Mouse (Mus musculus): ENCODE data around the gene Rab32. TPM values are rescaled to one million over a fixed set of nuclear protein-coding genes. Genes with fewer than 3 reads are reported as not detected.

Rab32 gene
- 1 to 10 TPM; 3.8 to 3.9 TPM for total RNA-seq (2021)
- long read RNA-seq, partial matches to known transcripts: 0 of 2 reads
- long read RNA-seq, other reads (novel, unspliced or antisense): 2 of 2 reads

- DNase-seq (ENCODE audit: low spot score in 2 of 2): peak; percentile 80 to 91
Observed at GRCm38 (mm10) chr10:10557570-10558336, at the start of gene Rab32. TSS of gene Rab32 (minus strand) at chr10:10558265.

- DNase-seq (ENCODE audit: low spot score in 2 of 2): no peak
Observed at GRCm38 (mm10) chr10:10600771-10601170, 42.7 kb upstream of the Rab32 start.

- peak in 1 of 2 experiments; percentile 37 for DNase-seq (ENCODE audit: low spot score in 2 of 2)
Observed at GRCm38 (mm10) chr10:10597495-10597894, 39.4 kb upstream of the Rab32 start.

GRCm38 (mm10) chr10:10580811-10581210, 22.7 kb upstream of the Rab32 start:
- no peak for DNase-seq (ENCODE audit: low spot score in 2 of 2)

GRCm38 (mm10) chr10:10579821-10580220, 21.8 kb upstream of the Rab32 start:
- no peak for DNase-seq (ENCODE audit: low spot score in 2 of 2)

- DNase-seq (ENCODE audit: low spot score in 2 of 2): no peak
Observed at GRCm38 (mm10) chr10:10558337-10558711, 259 bp upstream of the Rab32 start.

- DNase-seq (ENCODE audit: low spot score in 2 of 2): no peak
Observed at GRCm38 (mm10) chr10:10557085-10557484, 980 bp downstream of the Rab32 start.

GRCm38 (mm10) chr10:10555676-10556075, 2.4 kb downstream of the Rab32 start:
- DNase-seq (ENCODE audit: low spot score in 2 of 2): no peak

GRCm38 (mm10) chr10:10555221-10555620, 2.8 kb downstream of the Rab32 start:
- DNase-seq (ENCODE audit: low spot score in 2 of 2): peak in 1 of 2 experiments; percentile 67

- no peak for DNase-seq (ENCODE audit: low spot score in 2 of 2)
Observed at GRCm38 (mm10) chr10:10550134-10550533, 7.9 kb downstream of the Rab32 start.

GRCm38 (mm10) chr10:10546623-10547022, 11.4 kb downstream of the Rab32 start:
- peak in 1 of 2 experiments; percentile 57 for DNase-seq (ENCODE audit: low spot score in 2 of 2)

- DNase-seq (ENCODE audit: low spot score in 2 of 2): no peak
Observed at GRCm38 (mm10) chr10:10544955-10545354, 13.1 kb downstream of the Rab32 start.

Other genes with a start within 250 kb of the Rab32 start
- under 1 TPM; 0.59 to 0.68 TPM for gene Adgb, start 85.9 kb downstream of the Rab32 start, total RNA-seq (2021)
- gene Gm10944, start 123.1 kb upstream of the Rab32 start, total RNA-seq (2021): not detected

Measured in layer of hippocampus, adult 18-20 months (tissue).